Mouse (Mus musculus) yolk sac, embryonic 10.5 days (tissue): ENCODE data around the gene 1700034J05Rik.
A peak's percentile ranks its signal among the peaks of the same experiment; 100 is the strongest.

Experiments used
- DNase-seq: peaks from one replicate; pipeline ENCODE4 v3.0.0-alpha.2; 2017; ENCODE audit warnings: low spot score

1700034J05Rik gene

DNA sequence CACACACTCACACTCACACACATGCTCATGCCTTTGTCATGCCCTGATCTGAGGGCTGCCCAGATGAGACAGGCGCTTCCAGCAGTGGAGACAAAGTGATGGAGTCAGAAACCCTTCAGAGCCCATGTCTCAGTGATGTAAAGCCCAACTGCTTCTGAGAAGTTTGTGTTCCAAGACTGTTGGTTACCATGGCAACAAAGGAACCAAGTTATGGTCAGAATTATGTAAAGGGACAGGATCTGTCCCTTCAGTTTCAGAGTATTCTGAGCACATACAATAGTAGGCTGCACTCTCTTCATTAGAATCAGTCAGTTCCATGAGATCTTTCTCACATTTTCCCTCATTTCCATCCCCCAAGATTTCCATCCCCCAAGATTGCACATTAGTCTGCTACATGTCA, at the start of gene 1700034J05Rik:
TSS of gene 1700034J05Rik (minus strand) at position 165 of the 400 bp plus-strand sequence.
- no peak for DNase-seq

- DNase-seq: no peak
These were observed 45.5 kb upstream of the 1700034J05Rik start for GRCm38 (mm10) chr6:146999755-147000154.

DNA sequence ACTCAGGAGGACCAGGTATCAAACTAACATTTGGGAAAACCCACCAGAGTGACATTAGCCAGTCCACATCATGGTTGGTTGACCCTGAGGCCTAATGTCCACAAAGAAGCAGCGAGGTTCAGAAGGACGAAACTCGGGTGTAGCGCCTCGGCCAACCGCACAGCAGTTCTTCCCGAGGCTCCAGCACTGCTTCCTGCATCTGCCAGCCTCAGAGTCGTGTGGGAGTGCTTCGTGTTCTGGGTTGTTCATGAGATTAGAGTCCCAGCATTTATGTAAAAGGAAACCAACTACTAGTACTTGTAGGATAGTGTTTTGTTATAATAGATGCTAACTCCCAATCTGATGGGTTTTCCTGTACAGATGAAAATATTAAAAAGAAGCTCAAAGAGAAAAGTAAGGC, 45.1 kb upstream of the 1700034J05Rik start:
- no peak for DNase-seq

GRCm38 (mm10) chr6:146998710-146999109, 44.5 kb upstream of the 1700034J05Rik start:
- no peak for DNase-seq

DNA sequence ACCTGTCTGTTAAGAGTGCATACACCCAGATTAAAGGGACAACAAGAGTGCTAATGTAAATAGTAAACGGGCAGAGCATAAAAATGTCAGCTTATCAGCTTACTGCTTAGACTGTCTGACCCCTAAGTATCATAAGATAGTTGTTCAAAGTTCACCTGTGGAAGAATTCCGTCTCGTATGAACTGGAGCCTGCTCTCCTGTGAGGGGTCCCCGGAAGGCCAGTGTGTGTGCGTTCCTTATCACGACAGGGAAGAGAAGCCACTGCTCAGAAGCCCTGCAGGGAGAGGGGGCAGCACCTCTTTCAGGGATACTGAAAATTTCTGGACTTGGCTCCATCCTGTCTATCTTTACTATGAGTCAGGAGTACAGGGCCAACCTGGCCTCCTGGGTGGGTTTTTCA, 42.8 kb upstream of the 1700034J05Rik start:
- no peak for DNase-seq

DNA sequence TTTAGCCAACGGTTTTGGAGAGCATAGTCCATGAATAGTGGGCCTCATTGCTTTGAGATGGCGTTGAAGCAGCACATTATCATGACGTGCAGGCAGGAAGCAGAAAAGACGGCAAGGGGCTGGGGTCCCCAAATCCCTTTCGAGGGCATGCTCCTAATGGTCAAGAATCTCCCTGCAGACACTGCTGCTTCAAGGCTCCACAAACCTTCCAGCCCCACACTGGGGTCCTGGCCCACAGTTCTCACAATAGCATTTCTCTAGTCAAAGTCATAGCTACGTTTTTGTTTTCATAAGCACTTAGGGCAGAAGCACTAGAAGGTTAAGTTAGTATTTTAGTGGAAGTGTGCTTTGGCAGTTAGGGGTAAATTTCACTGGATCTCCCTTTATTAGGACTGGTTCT, 41.7 kb upstream of the 1700034J05Rik start:
- DNase-seq: no peak

- no peak for DNase-seq
These were observed 41.2 kb upstream of the 1700034J05Rik start for GRCm38 (mm10) chr6:146995391-146995790.

- no peak for DNase-seq
These were observed 40.0 kb upstream of the 1700034J05Rik start for GRCm38 (mm10) chr6:146994236-146994635.

DNA sequence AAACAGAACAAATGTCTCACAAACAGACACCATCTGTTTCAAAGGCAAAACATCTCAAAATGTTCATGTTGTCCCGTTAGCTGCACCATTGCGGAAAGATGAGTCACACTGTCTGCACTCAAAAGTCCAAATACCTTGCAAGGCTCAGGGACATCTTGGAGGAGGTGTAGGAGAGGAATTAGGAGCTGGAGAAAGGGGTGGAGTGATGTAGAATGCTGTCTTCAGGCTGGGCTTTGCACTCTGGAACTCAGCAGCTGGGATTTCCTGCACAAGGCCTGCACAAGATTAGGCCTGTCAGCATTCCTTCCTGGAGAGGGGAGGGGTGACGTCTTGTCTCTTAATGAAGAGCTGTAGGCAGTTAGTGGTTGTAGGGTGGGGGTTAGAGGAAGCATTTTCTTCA, 30.3 kb upstream of the 1700034J05Rik start:
- DNase-seq: peak; percentile 78

DNA sequence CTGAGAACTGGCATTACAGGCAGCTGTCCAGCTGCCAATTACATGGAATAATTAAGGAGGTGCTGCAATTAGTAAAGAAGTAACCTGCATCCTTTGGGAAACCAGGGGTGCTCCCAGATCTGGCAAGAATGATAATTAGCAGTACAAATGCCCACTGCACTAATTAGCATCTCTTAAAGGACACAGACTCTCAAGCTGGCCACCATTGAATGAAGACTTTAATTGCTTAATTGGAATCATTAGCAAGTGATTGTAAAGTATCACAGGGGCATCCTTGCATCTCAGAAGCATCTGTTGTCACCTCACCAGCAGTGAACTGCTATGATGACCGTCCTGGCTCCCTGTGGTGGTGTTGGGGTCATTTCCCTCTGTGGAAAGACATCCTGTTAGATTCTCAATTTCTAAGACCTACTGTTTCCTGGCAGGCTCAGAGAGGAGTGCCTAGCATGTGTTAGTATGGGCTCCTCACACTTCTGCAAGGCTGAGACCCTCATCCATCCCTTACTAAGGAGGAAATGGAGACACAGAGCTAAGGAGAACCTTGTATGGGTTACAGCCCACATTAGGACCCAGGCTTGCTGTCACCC, 27.1 kb upstream of the 1700034J05Rik start:
- no peak for DNase-seq

GRCm38 (mm10) chr6:146979953-146980352, 25.7 kb upstream of the 1700034J05Rik start:
- DNase-seq: peak; percentile 56

- peak; percentile 72 for DNase-seq
These were observed 25.0 kb upstream of the 1700034J05Rik start for GRCm38 (mm10) chr6:146979115-146979744.

DNA sequence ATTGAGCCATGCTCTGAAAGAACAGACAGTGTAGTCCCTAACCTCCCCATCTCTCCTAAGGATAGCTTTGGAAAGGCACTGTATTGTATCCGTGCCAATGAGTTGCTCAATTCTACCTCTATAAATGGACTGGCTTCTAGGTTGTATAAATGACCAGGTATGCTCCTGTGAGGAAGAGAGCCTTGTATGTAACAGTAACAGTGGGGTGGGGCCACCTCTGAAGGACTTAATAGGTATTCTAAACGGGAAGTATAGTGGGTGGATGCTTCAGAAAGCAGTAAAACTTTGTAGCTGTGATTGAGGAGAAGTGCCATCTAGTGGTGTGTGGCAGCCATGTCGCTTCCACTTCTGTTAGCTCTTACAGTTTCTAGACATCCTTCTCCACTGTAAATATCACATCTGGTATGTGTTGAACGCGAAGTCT, 24.5 kb upstream of the 1700034J05Rik start:
- DNase-seq: no peak

- DNase-seq: no peak
These were observed 22.2 kb upstream of the 1700034J05Rik start for GRCm38 (mm10) chr6:146976446-146976845.

GRCm38 (mm10) chr6:146973830-146974229, 19.6 kb upstream of the 1700034J05Rik start:
- DNase-seq: no peak

DNA sequence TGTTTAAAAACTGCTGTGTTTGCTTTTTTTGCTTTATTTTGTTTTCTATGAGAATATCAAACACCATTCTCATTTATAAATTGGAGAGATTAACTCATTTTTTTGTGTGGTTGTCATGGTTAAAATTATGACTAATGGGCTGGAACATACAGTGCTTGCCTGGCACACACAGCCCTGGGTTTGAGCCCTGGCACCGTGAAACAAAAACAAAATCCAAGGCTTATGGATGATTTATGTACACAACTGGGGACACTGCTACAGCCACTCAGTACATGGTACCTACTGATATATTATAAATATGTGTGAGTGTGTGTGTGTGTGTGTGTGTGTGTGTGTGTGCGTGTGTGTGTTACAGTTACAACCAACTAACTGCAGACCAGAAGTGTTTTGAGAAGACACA, 19.2 kb upstream of the 1700034J05Rik start:
- no peak for DNase-seq

GRCm38 (mm10) chr6:146972740-146973139, 18.5 kb upstream of the 1700034J05Rik start:
- no peak for DNase-seq

DNA sequence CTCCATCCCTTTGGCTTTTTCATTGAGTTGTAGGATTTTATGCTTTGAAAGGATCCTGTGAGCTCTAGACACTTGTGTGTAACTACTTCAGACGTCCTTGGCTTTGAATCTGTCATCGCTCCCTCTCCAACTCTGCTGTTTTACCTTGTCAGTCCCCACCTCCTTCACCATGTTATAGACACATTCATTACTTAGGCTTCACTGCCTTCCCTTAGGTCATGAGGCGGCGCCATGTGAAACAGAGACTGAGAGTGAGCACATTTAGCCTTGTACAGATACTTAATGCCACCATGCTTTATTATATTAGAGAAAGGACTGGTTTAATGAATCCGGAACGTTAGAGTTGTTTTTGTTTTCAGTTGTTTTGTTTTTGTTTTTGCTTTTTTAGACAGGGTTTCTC, 17.8 kb upstream of the 1700034J05Rik start:
- no peak for DNase-seq

DNA sequence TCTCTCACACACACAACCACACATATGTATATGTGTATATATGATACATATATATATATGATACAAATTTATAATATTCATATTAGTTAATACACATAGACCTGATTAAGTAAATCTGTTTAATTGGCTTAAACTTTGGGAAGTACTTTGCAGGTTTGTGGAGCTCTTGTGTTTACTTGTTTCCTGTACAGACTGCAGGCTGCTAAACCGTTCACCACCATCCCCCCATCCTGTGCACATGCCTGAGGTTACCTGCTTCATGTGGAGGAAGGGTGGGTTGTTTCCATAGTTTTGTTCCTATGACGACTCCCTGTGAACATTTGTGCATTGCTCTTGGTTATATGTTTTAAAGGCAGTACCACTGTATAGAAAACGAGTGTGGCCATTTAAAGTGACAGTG, 17.1 kb upstream of the 1700034J05Rik start:
- DNase-seq: no peak

DNA sequence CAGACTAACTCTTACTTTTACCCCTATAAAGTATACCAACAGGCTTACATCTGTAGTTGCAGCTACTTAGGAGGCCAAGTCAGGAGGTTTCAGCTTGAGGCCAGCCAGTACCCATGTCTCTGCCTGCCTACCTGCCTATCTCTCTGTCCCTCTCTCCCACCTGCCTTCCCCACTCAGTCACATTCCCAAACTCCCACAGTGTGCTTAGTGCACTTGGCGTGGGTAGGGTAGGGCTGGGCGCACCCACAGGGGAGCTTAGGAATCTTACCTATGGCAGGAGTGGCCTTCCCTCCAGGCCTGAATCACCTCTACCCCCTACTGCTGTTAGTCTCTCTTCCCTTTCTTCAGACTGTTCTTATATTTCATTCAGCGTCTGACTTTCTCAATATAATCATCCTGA, 16.6 kb upstream of the 1700034J05Rik start:
- DNase-seq: no peak

DNA sequence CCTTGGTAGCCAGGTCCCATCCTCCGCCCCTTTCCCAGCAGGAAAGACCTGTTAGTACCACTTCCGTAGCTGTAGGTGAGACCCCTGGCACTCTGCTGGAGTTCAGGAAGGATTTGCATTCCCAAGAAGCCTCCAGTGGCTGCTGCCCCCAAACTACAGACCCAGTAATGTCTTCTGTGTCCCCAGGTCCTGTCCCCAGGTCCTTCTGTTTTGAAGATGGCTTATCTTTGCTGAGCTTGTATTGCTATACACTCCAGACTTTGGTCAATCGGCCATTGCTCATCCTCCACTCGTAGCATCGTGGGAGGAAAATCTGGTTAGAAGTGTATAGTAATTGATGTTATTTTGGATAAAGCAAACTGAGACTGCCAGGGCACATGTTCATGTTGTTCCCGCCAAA, 13.6 kb upstream of the 1700034J05Rik start:
- no peak for DNase-seq

GRCm38 (mm10) chr6:146966446-146967019, 12.3 kb upstream of the 1700034J05Rik start:
- DNase-seq: no peak

- no peak for DNase-seq
These were observed 11.0 kb upstream of the 1700034J05Rik start for GRCm38 (mm10) chr6:146965139-146965772.
